Mouse (Mus musculus) adrenal gland, adult 8-10 months (tissue): Measurements from ENCODE around the gene Zfp512. TPM values are rescaled to one million over a fixed set of nuclear protein-coding genes. Genes with fewer than 3 reads are reported as not detected.
"Not testable (repeated sequence)": the region's sequence is repeated elsewhere in the genome, so short reads cannot be mapped to it uniquely, and the experiment has no call there.

Experiments
- DNase-seq: peaks from one replicate; pipeline ENCODE4 v3.0.0; 2022
- total RNA-seq, 4 experiments: library from RNA; stranded (reverse); gene quantifications; 2 replicates each; pipeline ENCODE4 v1.2.4; 2022

Zfp512 gene
- 10 to 100 TPM; 21.4 to 36.3 (median 26.8) TPM for total RNA-seq

DNA sequence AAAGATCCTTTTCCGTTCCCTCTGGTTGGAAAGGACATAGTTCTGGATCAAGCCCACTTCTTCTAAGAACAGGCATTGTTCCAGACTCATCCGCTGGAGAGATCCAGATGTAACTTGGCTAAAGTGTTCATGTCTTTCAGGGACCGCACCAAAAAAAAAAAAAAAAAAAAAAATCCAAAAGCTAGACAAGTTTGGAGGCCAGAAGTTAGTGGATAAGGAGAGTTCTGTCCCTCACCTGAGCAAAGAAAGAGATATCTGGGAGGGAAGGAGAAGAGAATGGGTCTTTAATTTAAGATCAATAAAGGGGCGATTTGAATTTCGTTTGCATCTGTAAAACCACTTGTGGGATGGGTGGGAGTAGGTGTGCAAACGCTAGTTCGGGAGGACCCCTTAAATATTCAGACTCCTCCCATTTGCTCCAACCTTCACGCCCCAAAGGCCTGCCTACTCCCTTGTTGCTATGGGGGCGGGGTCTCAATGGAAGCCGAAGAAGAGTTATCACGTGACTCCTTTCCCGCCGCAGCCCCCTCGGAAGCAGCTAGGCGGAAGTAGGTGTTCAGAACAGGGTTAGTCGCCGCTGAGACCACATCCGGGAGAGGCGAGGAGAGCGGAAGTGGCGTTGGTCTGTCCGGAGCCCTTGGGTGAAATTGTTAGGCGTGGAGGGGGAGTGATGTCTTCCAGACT, at the start of gene Zfp512:
Gene Zfp512, plus strand, starts transcription at position 554 of the 684 bp plus-strand sequence.
- DNase-seq: peak; percentile 96

DNA sequence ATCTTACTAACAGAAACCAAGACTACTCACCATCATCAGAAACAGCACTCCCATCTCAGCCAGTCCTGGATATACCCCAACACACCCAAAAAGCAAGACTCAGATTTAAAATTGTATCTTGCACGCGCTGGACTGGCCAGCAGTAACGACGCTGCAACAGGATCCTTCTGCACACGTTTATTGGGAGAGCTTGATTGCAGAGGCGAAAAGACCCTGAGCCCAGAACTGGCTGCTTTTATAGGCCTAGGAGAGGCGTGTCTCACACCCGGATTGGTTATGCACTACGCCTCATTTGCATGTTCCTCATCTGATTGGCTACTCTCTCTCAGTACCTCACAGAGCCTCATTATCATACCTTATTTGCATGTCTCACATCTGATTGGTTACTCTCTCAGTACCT, 17.5 kb upstream of the Zfp512 start:
- DNase-seq: not testable (repeated sequence)

DNA sequence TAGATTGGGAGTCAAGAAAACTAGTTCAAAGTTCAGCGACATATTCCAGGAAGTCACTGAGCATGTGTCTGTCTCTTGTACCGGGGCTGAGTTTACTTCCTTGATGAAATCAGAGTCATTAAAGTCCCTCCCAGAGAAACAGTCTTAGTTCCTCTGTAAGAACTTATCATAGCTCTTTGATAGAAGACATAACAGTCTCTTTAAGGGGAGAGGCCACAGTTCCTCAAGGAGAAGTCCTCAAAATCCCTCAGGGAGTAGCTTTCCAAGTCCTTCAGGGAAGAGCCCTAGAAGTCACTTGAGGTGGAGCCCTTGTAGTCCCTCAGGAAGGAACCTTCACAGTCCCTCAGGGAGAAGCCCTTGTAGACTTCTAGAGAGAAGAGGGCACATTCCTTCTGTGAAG, 895 bp upstream of the Zfp512 start:
- no peak for DNase-seq

DNA sequence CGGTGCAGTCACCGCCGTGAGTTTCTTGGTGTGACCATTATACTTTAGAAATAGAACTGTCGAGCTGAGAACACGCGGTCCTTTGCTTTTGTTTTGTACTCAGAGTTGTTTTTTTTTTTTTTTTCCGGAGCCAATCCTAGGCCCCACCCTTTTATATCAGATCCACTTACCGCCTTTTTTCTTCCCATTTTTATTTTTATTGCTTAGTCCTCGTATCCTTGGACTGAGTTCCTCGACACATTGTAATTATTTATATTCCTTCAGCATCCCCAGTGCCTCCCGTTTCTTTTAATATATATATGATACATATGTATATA, 289 bp downstream of the Zfp512 start:
- no peak for DNase-seq

DNA sequence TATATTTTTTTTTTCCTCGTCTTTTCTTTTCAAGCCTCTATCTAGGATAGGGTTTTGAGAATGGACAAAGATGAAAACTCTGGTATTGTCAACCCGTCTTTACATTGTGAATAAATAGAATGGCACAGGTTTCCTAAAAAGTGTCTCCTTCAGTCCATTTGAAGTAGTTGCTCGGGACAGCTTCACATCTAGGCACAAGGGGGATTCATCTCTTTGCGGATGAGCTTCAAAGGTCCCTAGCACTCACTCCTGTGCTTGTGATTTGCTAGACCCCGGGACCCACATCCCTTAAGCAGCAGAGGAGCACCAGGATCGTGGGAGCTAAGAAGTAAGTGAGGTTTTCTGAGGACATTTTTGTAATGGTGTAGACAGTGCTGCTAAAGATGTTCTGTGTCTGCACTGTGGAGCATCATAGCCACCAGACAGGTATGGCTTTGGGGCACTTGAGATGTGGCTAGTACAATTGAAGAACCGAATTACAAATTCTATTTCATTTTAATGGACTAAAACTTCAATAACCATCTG, 717 bp downstream of the Zfp512 start:
- no peak for DNase-seq

DNA sequence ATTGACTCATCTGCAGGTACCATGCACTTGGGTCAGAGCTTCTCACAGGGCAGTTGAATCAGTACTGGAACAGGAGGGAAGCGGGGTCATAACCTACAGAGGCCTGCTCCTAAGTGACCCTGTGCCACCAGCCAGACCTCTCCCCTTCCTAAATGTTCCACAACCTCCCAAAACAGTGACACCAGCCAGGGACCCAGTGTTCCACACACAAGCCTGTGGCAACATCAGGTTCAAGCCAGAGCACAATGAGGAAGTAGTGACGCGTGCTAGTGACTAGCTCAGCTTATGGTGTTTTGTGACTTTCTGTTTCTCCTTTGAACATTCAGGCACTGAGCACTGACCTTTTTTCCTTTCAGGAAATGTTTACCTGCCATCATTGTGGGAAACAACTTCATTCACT, 15.6 kb downstream of the Zfp512 start:
- no peak for DNase-seq

DNA sequence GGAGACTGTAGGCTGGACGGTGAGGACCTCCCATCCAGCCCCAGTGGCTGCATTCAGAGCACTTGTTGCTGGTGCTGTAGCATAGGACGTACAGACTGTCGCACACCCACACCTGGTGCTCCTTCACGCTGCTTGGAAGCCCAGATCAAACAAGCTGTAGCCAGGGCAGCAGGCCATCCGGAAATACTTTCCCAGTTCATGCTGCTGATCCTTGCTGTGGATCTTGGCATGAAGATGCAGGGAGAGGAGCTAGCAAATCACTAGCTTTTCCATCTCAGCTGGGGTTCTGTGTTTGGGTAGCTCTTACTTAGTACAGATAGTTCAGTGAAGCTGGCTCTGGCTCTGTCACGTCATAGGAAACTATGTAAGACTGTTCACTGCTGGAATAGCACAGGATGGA, 17.5 kb downstream of the Zfp512 start:
- DNase-seq: no peak

DNA sequence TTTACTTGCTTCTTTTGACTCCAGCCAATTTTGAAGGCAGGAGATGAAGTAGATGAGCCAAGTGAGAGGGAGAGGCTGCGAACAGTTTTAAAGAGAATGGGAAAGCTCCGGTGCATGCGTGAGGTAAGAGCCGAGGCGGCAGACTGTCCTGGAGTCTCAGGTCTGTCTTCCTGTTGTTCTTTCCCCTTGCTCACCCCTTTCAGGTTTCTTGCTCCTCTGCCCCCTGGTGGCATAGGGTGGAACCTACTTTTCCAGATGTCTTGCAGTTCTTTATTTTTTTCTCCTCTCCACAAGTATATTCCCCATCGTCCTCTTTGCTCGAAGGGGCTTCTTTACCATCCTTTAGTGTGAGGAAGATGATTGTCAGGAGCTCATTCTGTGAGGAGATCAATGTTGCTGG, 18.1 kb downstream of the Zfp512 start:
- DNase-seq: peak; percentile 16

DNA sequence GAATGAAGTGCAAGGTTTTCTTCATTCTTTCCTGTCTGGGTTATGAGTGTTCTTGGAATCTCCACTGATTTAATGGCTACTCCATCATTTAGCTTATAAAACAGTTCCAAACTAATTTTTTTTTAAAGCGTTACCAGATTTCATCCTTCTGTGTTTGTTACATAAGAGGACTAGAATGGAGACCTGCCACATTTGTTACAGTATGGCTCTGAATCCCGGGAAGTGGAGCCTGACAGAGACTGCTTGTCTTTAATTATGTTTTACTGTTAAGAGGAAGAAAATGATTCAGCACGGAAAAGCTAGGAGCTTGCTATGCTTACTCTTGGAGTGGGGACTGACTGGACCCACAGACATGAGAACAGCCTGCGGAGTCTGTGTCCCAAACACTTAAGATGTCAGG, 28.3 kb downstream of the Zfp512 start:
- DNase-seq: no peak

DNA sequence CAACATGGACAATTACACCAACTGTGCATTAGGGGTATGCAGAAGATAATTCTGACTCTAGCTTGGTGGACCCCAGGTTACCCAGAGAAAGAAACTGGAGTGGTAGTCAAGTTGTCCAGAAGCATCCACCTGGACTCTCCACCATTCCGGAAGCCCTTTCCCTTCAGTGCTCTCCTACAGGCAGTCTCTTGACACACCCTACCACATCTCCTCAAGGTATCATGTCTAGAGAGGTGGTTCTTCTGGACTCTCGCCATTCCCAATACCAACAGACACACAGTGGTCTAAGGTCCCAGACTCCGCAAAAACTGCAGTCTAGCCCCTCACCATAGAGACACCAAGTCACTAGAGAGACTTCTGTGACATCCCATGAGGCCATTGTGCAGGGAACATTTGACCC, 33.2 kb downstream of the Zfp512 start, which contains the start of gene 4930548H24Rik:
Gene 4930548H24Rik, plus strand, starts transcription at position 301 of the 400 bp plus-strand sequence.
- no peak for DNase-seq

DNA sequence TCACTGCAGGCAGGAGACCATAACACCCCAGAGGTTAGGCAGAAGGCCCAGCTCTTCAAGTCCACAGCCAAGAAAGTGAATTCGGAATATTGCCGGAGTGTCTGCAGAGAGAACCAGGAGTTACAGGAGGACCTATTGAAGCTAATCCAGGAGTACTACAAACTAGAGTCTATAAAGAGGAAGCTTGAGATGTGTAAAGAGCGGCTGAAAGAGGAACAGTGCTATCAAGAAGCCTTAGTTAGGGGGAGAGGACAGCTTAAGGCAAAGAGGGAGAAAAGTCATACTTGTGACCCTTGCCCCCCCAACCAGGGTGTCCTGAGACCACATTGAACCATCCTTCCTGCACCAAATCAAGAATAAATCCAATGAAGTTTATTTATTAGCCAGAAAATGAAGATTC, 35.7 kb downstream of the Zfp512 start:
- DNase-seq: no peak

DNA sequence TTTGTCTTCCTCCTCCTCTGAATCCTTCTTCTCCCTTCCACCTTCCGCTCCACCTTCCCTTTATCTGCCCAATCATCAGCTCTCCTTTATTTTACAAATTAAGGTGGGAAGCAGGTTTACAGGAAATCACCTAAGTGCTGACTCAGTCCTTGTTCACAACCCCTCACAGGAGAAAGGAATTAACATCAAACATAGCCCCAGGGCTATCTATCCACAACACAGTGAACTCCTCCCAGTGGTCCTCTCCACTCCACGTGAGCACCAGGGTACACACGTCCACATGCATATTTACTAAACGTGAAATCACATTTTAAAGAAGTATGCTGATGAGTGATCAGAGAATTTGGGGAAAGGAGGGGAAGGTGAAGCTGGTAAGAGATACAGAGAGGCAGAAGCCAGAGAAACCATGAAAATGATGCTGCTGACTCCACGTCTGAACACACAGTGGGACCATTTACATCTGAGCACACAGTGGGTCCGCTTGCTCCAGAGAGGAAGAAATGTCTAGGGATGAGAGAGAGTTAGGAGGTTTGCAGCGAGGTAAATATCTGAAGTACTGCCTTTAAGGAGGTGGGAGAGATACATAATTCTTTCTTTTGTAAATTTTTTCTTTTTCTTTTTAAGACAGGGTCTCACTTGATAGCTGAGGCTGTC, 37.0 kb downstream of the Zfp512 start:
- no peak for DNase-seq

DNA sequence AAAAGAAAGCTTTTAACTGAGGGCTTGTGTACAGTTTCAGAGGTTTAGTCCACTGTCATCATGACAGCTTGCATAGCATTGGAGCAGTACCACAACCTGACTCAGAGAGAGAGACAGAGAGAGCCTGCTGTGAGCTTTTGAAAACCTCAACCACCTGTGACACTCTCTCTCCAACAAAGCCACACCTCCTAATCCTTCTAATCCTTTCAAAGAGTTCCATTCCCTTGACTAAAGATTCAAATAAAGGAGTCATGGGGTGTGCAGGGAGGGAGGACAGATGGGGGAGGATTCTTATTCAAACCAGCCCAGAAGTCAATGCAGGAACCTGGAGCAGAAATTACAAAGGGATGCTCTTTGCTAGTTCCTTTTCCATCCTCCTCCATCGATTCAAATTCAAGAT, 39.8 kb downstream of the Zfp512 start:
- DNase-seq: no peak

DNA sequence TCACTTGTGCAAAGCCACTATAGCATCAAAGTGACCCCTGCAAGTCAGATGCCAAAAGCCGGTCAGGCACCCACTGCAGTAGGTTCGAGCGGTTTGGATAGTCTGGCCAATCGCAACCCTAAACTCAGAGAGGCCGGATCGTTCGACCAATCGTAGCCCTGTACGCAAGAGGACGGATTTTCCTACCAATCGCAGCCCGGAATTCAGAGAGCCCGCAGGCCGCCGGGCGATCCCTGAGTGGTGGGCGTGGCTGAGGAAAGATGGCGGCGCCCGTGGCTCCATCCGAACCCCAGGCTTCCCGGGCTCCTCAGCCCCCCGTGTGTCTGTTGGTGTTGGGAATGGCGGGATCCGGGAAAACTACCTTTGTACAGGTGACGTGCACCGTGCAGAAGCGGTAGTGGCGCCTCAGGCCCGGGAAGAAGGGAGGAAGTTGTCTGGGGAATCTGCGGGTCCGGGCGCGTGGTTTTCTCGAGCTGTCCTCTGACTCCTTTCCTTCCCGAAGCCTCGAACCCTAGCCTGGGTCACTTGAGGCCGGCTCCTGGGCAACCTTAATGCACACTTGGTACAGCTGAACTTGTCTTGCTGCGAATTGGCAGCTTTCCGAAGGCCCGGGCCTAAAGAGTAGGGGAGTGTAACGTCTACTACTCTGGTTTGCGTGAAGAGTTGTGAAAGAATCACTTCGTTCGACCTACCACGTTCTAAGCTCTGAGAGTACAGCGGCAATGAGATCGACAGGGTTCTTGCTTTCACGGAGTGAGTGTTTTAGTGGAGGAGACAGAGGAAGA, 42.5 kb downstream of the Zfp512 start, which contains the start of gene Gpn1:
Gene Gpn1, plus strand, starts transcription at position 229 of the 785 bp plus-strand sequence.
- peak; percentile 87 for DNase-seq

DNA sequence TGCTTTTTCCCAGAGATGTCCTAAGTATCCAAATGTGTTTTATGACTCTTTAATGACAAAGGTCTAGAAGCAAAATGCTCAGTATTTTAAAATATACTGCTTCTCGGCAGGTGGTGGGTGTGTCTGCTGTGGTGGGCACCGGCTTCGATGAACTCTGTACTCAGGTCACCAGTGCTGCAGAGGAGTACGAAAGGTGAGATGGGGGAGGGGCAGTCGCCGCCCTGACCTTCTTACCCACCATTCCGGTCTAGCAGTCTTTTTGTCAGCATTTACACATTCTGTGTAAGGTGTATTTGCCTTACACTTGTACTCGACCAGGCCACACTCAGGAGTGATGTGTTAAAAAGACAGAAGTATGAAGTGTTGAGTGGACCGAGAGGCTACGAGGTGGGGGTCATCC, 52.6 kb downstream of the Zfp512 start:
- DNase-seq: no peak

DNA sequence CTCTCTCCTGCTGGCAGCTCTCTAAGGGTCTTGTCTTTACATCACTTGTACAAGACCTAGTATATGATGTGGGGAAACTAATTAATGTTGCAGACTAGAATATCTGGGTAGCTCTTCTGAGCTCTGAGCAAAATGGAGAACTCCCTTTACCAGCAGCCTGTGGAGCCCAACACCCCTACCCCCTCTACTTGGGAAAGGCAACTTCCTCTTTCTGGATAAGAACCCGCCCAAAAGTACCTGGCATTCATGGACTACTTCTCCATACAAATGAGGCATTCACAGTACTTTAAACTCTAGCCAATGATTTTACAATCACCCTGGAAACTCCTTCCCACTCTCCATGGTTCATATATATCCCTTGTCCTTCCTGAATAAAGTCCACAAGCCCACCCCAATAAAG, 60.2 kb downstream of the Zfp512 start:
- DNase-seq: no peak

DNA sequence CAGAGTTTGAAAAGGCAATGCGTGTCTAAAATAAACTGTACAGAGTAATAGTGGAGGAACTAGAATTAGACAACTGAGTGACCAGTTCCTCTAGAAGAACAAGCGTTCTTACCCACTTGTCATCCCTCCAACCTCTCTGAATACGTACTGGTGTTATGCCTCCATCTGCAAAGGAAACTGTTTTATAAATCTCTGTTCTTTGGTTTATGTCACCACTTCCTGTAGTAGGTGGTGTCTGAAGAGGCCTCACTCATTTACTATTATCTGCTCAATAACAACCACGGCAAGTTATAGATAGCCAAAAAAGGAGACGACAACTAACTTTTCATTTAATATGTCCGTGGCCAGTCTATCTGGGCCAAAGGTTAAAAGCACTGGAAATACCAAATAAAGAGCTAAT, 68.3 kb downstream of the Zfp512 start:
- no peak for DNase-seq

DNA sequence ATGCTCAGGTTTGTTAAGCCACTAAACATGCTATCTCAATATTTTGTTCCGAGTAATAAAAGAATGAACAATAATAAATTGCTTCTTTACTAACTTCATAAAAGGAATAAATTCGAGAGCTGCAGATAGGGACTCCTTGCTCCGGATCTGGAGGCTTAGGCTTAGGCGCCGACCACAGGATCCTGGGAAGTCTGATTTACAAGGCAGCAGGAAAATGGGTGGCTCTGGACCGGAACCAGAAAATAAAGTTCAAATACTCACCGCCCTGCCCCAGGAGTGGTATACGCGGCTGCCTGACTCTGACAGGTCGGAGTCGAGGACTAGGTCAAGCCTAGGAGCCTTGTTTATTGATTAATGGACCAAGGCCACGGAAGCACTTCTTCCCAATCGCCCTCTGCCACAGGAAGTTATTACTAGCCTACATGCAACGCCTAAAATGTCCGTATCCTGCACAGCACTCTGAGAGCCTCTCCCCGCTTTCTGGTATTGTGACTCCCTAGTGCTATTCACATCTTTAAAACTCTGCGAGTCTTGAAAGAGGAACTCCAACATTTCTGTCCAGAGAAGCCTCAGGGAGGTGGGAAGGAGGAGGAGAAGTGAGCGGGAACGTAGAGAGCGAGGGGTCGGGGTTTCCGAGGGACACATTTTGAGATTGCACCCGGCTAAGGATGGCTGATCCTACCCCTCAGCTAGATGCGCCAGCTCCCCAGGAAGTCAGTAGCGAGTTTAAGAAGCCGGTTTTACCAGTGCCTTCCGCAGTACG, 74.3 kb downstream of the Zfp512 start, which contains the start of gene Slc4a1ap:
Gene Slc4a1ap, plus strand, starts transcription at position 642 of the 763 bp plus-strand sequence.
- peak; percentile 52 for DNase-seq

DNA sequence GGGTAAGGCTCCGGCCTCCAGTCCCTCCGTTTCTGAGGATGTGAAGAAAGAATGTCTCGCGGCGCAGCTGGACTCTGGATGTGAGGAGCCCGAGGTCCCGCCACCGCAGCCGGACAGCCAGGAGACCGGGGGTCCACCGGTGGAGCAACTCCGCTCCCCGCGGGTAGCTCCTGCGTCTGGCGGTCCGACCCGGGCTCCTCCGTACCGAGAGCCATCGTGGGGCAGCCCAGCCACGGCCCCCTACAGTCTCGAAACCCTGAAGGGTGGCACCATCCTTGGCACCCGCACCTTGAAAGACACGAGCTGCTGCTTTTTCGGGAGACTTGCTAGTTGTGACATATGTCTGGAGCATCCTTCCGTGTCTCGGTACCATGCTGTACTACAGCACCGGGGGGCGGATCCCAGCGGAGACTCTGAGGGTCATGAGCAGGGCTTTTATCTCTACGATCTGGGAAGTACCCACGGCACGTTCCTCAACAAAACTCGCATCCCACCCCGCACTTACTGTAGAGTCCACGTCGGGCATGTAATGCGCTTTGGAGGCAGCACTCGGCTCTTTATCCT, 75.0 kb downstream of the Zfp512 start:
- DNase-seq: no peak

DNA sequence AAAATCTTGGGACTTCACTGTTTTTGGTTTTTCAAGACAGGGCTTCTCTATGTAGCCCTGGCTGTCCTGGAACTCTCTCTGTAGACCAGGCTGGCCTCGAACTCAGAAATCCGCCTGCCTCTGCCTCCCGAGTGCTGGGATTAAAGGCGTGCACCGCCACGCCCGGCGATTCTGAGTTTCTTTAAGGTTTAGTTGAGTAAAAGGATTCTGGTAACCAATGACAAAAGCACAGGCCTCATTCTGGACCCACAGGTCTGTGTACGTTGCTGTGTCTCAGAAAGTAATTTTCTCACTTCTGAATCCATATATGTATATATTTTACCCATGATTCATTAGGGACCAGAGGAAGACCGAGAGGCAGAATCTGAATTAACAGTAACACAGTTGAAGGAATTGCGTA, 75.5 kb downstream of the Zfp512 start, which contains the start of gene Supt7l:
Gene Supt7l, minus strand, starts transcription at position 101 of the 400 bp plus-strand sequence.
- DNase-seq: not testable (repeated sequence)

DNA sequence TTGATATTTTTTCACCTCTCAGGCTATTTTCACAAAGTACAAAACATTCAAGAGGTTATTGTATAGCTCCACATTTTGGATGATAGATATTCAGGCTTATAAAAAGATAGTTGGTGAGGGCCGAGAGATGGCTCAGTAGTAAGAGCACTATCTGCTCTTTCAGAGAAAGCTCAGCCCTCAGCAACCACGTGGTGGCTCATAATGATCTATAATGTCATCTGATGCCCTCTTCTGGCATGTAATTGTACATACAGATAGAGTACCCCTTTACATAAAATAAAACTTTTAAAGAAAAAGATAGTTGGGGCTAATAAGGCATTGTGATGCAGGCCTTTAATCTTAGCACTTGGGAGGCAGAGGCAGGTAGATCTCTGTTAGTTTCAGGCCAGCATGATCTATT, 76.3 kb downstream of the Zfp512 start:
- DNase-seq: no peak
